12 mouse cellular contexts compared by ENCODE assay signal in genomic region chr15:94213393-94213792, GRCm38 (mm10).
DNase-seq lines count a peak whose midpoint lies in the region; ATAC-seq and TF ChIP-seq lines count a peak whose summit lies in the region.
"Had no signal": no experiment of that assay in that cellular context is flagged by ENCODE, and none has a peak within 500 bp of the region (broad histone marks: within the 10 kb centered on the region; RNA-seq: fewer than 3 reads in every experiment).

No protein-coding gene starts in this region.

- H3K4me3 ChIP-seq in liver, embryonic 14.5 days (ENCODE audit: insufficient read depth in 1 of 2, low read depth in 2 of 2, low read length in 2 of 2), result no peak overlapping the region
- no peak overlapping the region for H3K4me3 ChIP-seq in liver, embryonic 11.5 days (ENCODE audit: low read depth, low read length)
- H3K4me3 ChIP-seq: hindbrain, embryonic 12.5 days; lung, embryonic 15.5 days had no signal

- H3K4me1 ChIP-seq in liver, embryonic 14.5 days (replicated peaks; ENCODE audit: control insufficient read depth in 2 of 2, insufficient read depth in 2 of 2, low read length in 1 of 2), result no peaks in the 10 kb centered on the region
- no peaks in the 10 kb centered on the region for H3K4me1 ChIP-seq in liver, embryonic 11.5 days (replicated peaks; ENCODE audit: control insufficient read depth, insufficient read depth, low read length)

- ATAC-seq in liver, embryonic 14.5 days (ENCODE audit: insufficient read depth), result no peak
- ATAC-seq in liver, embryonic 11.5 days (replicated peaks; ENCODE audit: low FRiP score), result no peak

- peak; percentile 60 for DNase-seq in embryo, embryonic 10 days (ENCODE audit: low spot score)
- DNase-seq in embryo, embryonic 9.5 days (ENCODE audit: extremely low spot score), result no peak
- DNase-seq in liver, embryonic 14.5 days (ENCODE audit: low read depth in 3 of 3, low spot score in 3 of 3), result no peak
- no peak for DNase-seq in liver, embryonic 11.5 days (ENCODE audit: low spot score)
- peak; percentile 69 for DNase-seq in adipocyte (ENCODE audit: low spot score)
- peak; percentile 20 for DNase-seq in retina, adult 2 months (ENCODE audit: low read depth, low spot score)
- DNase-seq in urinary bladder, postnatal 10 days (ENCODE audit: low spot score), result no peak
- no peak for DNase-seq in right cerebral cortex, postnatal 25 days
- DNase-seq: adrenal gland, postnatal 14 days; layer of hippocampus, adult 9-11 months had no signal

- peak; percentile 25; the same call in 1 of the 2 replicates for TF ChIP-seq CTCF in liver, embryonic 14.5 days (IDR thresholded peaks at IDR 0.05; ENCODE audit: low read depth)

- H3K9ac ChIP-seq in liver, embryonic 14.5 days (replicated peaks), result no peak overlapping the region
- no peak overlapping the region for H3K9ac ChIP-seq in liver, embryonic 11.5 days (ENCODE audit: low read depth, low read length)
- H3K9ac ChIP-seq: hindbrain, embryonic 12.5 days; lung, embryonic 15.5 days had no signal

- no peak overlapping the region for H3K4me2 ChIP-seq in liver, embryonic 14.5 days (ENCODE audit: low read depth)
- H3K4me2 ChIP-seq in liver, embryonic 11.5 days, result no peak overlapping the region
- H3K4me2 ChIP-seq: hindbrain, embryonic 12.5 days; lung, embryonic 15.5 days had no signal

- no peak for TF ChIP-seq EP300 in liver, embryonic 14.5 days (IDR thresholded peaks at IDR 0.05; ENCODE audit: low read depth)

- no peaks in the 10 kb centered on the region for H3K36me3 ChIP-seq in liver, embryonic 14.5 days (replicated peaks; ENCODE audit: control insufficient read depth, insufficient read depth, low read depth)
- no peaks in the 10 kb centered on the region for H3K36me3 ChIP-seq in liver, embryonic 11.5 days (ENCODE audit: control insufficient read depth, insufficient read depth, low read length)
- H3K36me3 ChIP-seq: hindbrain, embryonic 12.5 days; lung, embryonic 15.5 days had no signal

- no peak overlapping the region for H3K27ac ChIP-seq in liver, embryonic 14.5 days
- no peak overlapping the region for H3K27ac ChIP-seq in liver, embryonic 11.5 days (ENCODE audit: low read depth, low read length)
- H3K27ac ChIP-seq: hindbrain, embryonic 12.5 days; lung, embryonic 15.5 days had no signal

- 30% methylated on average over 4 of the region's 4 CpGs for WGBS in liver, embryonic 14.5 days (ENCODE audit: insufficient replicate concordance)
- 39% methylated on average over 4 of the region's 4 CpGs for whole genome bisulfite sequencing in liver, embryonic 11.5 days

- H3K27me3 ChIP-seq in liver, embryonic 14.5 days (ENCODE audit: control insufficient read depth, insufficient read depth, low read length), result no peaks in the 10 kb centered on the region
- H3K27me3 ChIP-seq in liver, embryonic 11.5 days (replicated peaks; ENCODE audit: control insufficient read depth, insufficient read depth, low read length), result no peaks in the 10 kb centered on the region
- H3K27me3 ChIP-seq: hindbrain, embryonic 12.5 days; lung, embryonic 15.5 days had no signal

- H3K9me3 ChIP-seq in liver, embryonic 14.5 days (ENCODE audit: control insufficient read depth, low read length), result no peaks in the 10 kb centered on the region
- no peaks in the 10 kb centered on the region; the same call in 1 of the 2 replicates for H3K9me3 ChIP-seq in liver, embryonic 11.5 days (ENCODE audit: control insufficient read depth, low read length)
- H3K9me3 ChIP-seq: hindbrain, embryonic 12.5 days; lung, embryonic 15.5 days had no signal

Comparison
In these comparisons a context has a peak if more than half of its experiments do, and no peak if none do; other contexts are left out.
1. DNase-seq: peak in embryo, embryonic 10 days (single experiment), adipocyte (single experiment) and retina, adult 2 months (single experiment); none in embryo, embryonic 9.5 days (single experiment), liver, embryonic 14.5 days (0 of 3), liver, embryonic 11.5 days (single experiment), urinary bladder, postnatal 10 days (single experiment) and right cerebral cortex, postnatal 25 days (single experiment).